Mouse (Mus musculus): ENCODE results near the gene Kifap3. TPM values are rescaled to one million over a fixed set of nuclear protein-coding genes. Genes with fewer than 3 reads are reported as not detected.

The Kifap3 gene
- total RNA-seq, 2 experiments from 2014 or later = 195 to 203 TPM

GRCm38 (mm10) chr1:163893294-163893693 is 113.9 kb downstream of the Kifap3 start:
- no peak for DNase-seq (ENCODE audit: low spot score in 2 of 2)

DNA sequence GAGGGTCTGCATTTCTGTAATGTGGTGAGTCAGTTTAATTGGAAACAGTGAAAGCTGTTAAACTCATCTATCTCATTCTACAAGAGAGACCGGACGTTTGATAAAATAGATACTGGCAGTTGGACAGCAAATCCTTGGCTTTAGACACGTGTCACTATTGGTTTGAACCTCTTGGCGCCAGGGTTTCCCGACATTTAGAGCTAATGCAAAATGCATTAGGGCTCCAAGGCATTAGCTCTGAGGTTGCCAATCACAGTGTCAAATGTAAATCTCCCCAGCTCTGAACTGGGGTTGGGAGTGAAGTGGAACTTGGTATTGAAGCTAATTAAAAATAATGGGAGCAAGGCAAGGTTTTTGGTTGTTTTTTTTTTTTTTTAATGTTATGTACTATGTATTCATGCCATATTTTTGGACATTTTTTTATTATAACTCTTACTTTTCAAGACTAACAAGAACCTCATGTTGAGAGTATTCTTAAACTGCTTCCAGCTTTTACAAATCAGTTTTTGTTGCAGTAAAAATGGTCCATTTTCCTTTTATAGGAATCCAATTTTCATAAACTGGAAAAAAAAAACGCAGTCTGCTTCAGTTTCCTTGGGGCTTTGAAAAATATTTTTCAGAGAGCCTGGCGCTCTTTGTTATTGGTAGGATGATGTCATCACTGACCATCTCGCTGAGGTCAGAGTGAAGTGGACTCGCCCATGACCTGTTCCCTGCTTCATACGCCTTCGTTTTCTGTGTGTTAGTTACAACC is 114.6 kb downstream of the Kifap3 start:
- no peak for DNase-seq (ENCODE audit: low spot score in 2 of 2)

DNA sequence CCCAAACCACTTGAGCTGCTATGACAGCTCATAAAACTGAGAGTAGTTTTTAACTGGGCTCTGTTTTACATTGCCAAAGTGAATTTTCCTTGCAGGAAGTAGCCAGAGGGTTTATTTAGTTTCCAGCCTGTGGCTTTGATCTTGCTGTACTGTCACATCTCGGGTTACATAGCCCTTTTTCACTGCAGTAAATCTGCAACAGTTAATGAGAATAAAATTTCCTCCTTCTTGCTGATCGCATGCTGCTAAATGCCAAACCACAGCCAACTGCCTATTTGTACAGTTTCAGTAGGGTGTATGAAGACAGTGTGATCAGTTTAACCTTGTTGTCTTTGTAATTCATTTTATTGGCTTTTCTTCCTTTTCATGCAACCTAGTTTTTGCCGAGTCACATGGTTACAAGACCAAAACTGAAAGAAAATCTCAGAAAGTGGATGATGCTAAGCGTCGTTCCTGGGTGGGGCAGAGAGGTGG is 118.9 kb downstream of the Kifap3 start:
- DNase-seq (ENCODE audit: low spot score in 2 of 2) = no peak

GRCm38 (mm10) chr1:163899575-163899974 is 120.2 kb downstream of the Kifap3 start:
- no peak for DNase-seq (ENCODE audit: low spot score in 2 of 2)

- no peak for DNase-seq (ENCODE audit: low spot score in 2 of 2)
Observed at GRCm38 (mm10) chr1:163900168-163900567, 120.8 kb downstream of the Kifap3 start.

- no peak for DNase-seq (ENCODE audit: low spot score in 2 of 2)
Observed at GRCm38 (mm10) chr1:163903411-163903810, 124.0 kb downstream of the Kifap3 start.

DNA sequence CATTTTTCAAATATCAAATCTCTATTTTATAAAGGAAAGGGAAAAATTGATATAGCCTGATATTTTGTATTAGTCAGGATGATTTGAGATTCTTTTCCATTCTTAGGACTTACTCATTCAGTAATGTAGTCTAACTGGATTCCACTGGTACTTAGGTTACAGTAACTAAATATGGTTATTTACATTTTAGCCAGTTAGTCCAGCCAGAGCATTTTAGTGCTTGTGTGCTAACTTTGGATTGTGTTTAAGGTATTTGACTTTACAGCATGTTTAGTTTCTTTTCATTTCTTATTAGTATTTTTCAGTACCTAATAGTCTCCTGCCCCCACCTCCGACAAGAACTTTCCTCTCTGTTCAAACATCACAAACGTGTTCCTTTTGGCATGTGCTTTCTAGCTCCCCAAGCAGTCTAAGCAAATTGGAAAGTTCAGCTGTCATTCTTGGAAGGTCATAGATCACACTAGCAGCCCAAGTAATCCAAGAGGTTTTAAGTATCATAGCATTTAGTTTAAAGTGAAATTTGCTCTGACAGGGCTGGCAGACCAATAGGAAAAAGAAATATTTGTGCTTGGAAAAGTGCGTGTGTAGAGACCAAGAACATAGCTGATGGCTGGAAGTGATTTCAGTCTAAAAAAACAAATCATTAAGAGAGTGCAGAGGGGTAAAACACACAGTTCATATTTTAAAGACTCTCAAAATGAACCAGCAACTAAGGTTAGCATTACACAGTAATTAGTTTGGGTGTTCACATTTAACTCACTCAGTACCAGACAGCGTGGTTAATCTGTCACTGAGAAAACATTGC is 127.8 kb downstream of the Kifap3 start:
- DNase-seq (ENCODE audit: low spot score in 2 of 2) = no peak

DNA sequence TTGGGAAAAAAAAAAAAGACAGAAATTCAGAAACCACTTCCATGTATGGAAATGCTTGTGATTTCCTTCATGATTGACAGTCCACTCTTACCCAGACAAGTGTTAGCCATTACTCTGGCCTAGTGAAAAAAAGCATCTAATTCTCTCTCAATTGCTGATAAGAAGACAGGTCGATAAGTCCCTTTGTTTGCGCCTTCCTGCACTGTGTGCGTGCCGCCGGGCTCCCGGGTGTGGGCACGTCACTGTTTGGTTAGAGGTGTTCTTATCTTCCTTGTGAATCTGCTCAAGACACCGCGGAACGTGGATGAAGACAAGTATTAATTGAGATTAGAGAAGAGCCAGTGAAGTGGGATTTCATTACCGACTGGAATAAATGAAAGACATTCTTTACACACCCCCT is 129.0 kb downstream of the Kifap3 start:
- DNase-seq (ENCODE audit: low spot score in 2 of 2) = no peak

GRCm38 (mm10) chr1:163910343-163910742 is 131.0 kb downstream of the Kifap3 start:
- peak in 1 of 2 experiments; percentile 43 for DNase-seq (ENCODE audit: low spot score in 2 of 2)

DNA sequence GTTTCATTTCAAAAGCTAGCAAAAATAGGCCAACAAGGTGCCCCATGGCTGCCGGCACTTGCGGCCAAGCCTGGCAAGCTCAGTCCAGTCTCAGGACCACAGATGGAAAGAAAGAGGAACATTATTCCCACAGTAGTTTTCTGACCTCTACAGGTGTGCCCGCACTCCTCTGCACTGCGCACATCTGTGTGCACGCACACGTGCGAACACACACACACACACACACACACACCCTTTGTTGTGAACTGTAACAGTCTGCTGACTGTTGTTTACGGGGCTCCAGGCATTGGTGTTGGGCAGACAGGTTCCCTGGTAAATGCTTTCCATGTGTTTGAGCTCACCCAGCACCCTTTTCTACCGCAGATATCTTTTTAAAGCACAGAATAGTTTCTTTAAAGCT is 131.4 kb downstream of the Kifap3 start:
- no peak for DNase-seq (ENCODE audit: low spot score in 2 of 2)

DNA sequence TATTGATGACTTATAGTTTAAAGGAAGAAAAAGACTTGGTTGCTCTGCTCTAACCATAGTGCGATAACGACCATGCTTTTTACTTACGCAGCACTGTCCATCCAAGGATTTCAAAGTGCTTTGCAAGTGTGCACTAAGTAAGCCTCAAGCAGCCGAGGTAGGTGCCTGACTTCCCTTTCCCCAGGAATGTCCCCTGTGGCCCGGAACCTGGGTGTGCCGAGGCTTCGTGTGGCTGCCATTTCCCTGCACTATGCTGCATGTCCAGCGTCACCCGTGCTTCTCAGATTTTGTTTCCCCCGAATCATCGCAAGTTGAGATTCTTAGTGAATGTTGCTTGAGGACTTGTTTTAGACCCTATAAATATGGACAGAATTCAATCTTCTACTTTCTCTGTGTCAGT is 132.6 kb downstream of the Kifap3 start:
- DNase-seq (ENCODE audit: low spot score in 2 of 2) = no peak

DNA sequence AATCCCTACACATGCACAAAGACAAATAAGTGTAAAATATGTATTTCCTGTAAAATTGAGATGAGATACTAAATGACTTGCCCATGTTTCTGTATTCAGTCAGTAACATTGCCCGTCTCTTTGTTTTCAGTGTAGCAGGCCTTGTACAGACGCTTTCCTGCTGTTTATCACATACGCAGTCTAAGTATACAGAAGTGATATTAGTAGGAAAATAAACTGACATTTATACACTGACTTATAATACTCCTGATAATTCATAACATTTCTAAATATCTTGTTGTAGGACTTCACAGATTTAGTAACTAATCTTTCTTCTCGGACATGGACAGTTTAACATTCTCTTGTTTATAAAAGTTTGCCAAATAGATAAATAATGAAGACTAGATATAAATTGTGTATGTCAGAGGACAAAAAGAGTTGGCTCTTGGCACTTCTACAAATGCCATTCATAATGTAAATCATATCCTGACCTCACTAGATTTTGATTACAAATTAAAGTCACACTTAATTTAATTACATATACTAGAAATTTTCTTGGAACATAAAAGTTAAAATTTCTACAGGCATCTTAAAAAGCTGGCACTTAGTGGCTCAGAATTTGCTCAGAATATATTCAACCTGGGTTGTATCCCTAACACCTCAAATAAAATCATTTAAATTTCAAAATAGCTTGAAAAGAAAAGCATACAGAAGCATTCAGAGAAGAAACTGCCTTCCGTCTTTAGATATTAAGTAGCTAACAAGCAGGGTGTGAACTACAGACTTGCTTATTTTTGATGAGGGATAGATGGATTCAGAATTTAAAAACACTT is 138.2 kb downstream of the Kifap3 start:
- no peak for DNase-seq (ENCODE audit: low spot score in 2 of 2)

- peak; percentile 30 for DNase-seq (ENCODE audit: low spot score in 2 of 2)
Observed at GRCm38 (mm10) chr1:163924093-163924492, 144.7 kb downstream of the Kifap3 start.

GRCm38 (mm10) chr1:163928846-163929245 is 149.5 kb downstream of the Kifap3 start, which contains the start of gene Scyl3:
Scyl3 (plus strand) TSS chr1:163929100.
- DNase-seq (ENCODE audit: low spot score in 2 of 2) = no peak

DNA sequence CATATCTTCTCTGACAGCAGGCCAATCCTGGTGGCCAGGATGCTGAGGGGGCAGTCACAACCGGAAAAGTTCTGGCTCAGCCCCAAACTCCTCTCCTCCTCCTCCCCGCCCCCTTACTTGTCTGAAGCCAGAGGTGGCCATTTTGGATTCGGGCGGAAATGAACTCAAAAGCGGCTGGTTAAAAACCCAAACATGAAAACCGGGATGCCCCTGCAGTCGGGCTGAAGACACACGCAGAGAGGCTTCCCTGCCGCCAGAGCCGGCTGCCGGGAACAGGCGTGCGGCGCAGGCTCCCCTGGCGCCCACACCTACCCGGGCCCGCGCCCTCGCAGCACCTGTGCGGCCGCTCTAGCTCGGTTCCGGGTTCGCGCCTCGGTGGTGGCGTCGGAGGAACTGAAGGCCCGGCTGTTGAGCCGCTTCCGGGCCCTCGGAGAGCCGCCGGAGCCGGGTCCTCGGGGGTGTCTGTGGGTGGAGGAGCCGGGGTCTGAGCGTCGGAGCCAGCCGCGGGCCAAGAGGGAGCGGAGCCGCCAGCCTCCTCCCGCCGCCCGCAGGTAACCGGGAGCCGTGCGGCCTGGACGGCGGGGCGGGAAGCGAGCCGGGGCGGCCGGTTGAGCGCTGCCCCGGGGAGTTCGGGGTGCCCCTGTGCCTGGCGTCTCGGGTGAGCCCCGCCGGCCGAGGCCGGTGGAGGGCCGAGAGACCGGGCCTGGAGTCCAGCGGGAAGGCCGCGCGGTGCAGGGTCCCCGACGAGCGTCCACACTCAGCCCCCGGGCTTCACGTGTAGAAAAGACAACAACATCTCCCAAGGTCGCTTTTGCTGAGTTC is 150.5 kb downstream of the Kifap3 start:
- DNase-seq (ENCODE audit: low spot score in 2 of 2) = peak; percentile 88

GRCm38 (mm10) chr1:163930458-163930794 is 151.0 kb downstream of the Kifap3 start:
- DNase-seq (ENCODE audit: low spot score in 2 of 2) = no peak

- no peak for DNase-seq (ENCODE audit: low spot score in 2 of 2)
Observed at GRCm38 (mm10) chr1:163931801-163932200, 152.4 kb downstream of the Kifap3 start.

GRCm38 (mm10) chr1:163934591-163934990 is 155.2 kb downstream of the Kifap3 start:
- DNase-seq (ENCODE audit: low spot score in 2 of 2) = no peak

- no peak for DNase-seq (ENCODE audit: low spot score in 2 of 2)
Observed at GRCm38 (mm10) chr1:163942056-163942455, 162.7 kb downstream of the Kifap3 start.

DNA sequence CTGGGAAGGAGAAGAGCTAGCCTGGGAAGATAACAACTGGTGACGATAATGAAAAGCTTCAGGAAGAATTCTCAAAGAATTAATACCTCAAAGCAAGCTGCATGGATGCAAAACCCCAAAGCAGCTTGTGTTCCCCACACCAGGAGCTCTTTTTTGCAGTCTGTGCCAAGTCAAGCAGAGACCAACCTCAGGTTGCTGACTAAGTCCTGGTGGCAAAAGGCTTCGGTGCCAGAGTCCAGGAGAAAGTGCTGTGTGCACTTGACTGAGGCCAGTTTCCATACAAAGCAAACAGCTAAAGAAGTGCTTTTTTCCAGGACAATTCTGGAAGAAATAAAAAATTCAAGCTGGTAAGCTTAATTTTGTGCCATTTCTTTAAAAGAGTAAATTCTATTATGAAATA is 174.0 kb downstream of the Kifap3 start:
- no peak for DNase-seq (ENCODE audit: low spot score in 2 of 2)

DNA sequence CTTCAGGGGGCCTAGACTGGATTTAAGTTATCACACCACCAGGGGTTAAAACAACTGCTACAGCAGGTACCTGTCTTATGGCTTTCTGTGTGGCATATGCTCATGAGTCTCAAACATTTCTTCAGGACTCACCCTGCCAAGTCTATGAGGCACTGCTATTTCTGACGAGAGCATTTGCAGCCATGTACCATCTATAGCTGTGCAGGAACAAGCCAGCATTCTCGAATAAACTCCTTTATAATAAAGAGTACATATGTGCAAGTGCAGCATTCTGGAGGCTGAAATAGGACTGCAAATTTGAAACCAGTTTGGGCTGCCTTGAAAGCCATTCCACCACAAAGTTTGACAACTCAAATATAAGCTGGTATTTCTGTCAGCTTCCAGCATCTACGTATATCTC is 178.7 kb downstream of the Kifap3 start:
- DNase-seq (ENCODE audit: low spot score in 2 of 2) = no peak

All from left cerebral cortex, adult 18-20 months (tissue).